Mouse (Mus musculus): Measurements from ENCODE around the gene Zbtb16. TPM values are rescaled to one million over a fixed set of nuclear protein-coding genes. Genes with fewer than 3 reads are reported as not detected.

The Zbtb16 gene
- total and polyA plus RNA-seq, 3 experiments: 0.34 to 3.0 (median 0.90) TPM

GRCm38 (mm10) chr9:48821431-48821830, 14.6 kb downstream of the Zbtb16 start (continued):
- TF ChIP-seq POLR2AphosphoS2 (IDR thresholded peaks at IDR 0.05; ENCODE audit: low read depth, low read length) (no peak), TCF12 (IDR thresholded peaks at IDR 0.05; ENCODE audit: low read depth, low read length) (no peak), NRF1 (IDR thresholded peaks at IDR 0.05; ENCODE audit: low read depth, low read length) (0 out of 2 replicates have a peak, but pooled peaks have one; percentile 30), TBP (conservative IDR thresholded peaks at IDR 0.05; ENCODE audit: low read depth, low read length) (0 out of 2 replicates have a peak, but pooled peaks have one; percentile 46), RCOR1 (conservative IDR thresholded peaks at IDR 0.05; ENCODE audit: low read depth, low read length) (no peak), RAD21 (IDR thresholded peaks at IDR 0.05; ENCODE audit: low read depth, low read length) (no peak; the same call in 1 of the 2 replicates)

GRCm38 (mm10) chr9:48820791-48821190, 15.2 kb downstream of the Zbtb16 start:
- peak overlapping the region; percentile 52; the same call in 1 of the 2 replicates for H3K9ac ChIP-seq (ENCODE audit: insufficient read depth, low read depth)
- dilution Hi-C loops (cut with MboI; ENCODE audit: extremely low pct_ligation_motif_present, extremely low pct_unique_long_range_greater_than_20kb, low sequenced_read_pairs) (no loop called here), in situ Hi-C loops (cut with MboI; ENCODE audit: low pct_ligation_motif_present, low pct_unique_long_range_greater_than_20kb, low sequenced_read_pairs) (no loop called here)
- no peak overlapping the region for H3K4me3 ChIP-seq (replicated peaks in 1 of 3; ENCODE audit: low read depth in 2 of 3, low read length in 2 of 3, poor library complexity in 1 of 3)
- peak overlapping the region; percentile 67; the same call in 1 of the 2 replicates for H3K4me2 ChIP-seq (ENCODE audit: insufficient read depth, low read depth, poor library complexity, severe bottlenecking)
- H3K79me2 ChIP-seq (replicated peaks; ENCODE audit: control insufficient read depth, extremely low read depth, insufficient read depth, poor library complexity, severe bottlenecking): peaks cover 15% of the 10 kb centered on the region
- peaks cover 49 to 95% of the 10 kb centered on the region in 2 experiments for H3K4me1 ChIP-seq (ENCODE audit: control insufficient read depth in 1 of 2, insufficient read depth in 2 of 2)
- no peak for DNase-seq (ENCODE audit: extremely low read depth)
- no peaks in the 10 kb centered on the region for H3K36me3 ChIP-seq (replicated peaks in 1 of 2; ENCODE audit: control insufficient read depth in 1 of 2, insufficient read depth in 1 of 2, low read length in 1 of 2)
- no peaks in the 10 kb centered on the region for H3K9me3 ChIP-seq (replicated peaks; ENCODE audit: low read length)
- H3K27me3 ChIP-seq (replicated peaks): no peaks in the 10 kb centered on the region
- H3K27ac ChIP-seq (ENCODE audit: insufficient read depth, low read depth): no peak overlapping the region
- TF ChIP-seq ZC3H11A (IDR thresholded peaks at IDR 0.05; ENCODE audit: low read depth, low read length): no peak
- TF ChIP-seq MAZ (IDR thresholded peaks at IDR 0.05; ENCODE audit: low read depth, low read length): no peak
- no peak for TF ChIP-seq ZMIZ1 (IDR thresholded peaks at IDR 0.05; ENCODE audit: low read depth, low read length)

- TF ChIP-seq ZNF384 (IDR thresholded peaks at IDR 0.05; ENCODE audit: low read depth, low read length) (no peak), JUN (IDR thresholded peaks at IDR 0.05; ENCODE audit: insufficient read depth, low read depth, low read length) (no peak), BHLHE40 (IDR thresholded peaks at IDR 0.05; ENCODE audit: low read depth, low read length) (no peak), SIN3A (IDR thresholded peaks at IDR 0.05; ENCODE audit: low read length) (no peak), EP300 (IDR thresholded peaks at IDR 0.05; ENCODE audit: low read length) (no peak), NRF1 (IDR thresholded peaks at IDR 0.05; ENCODE audit: low read depth, low read length) (no peak), CTCF (conservative IDR thresholded peaks at IDR 0.05 in 1 of 2, IDR thresholded peaks at IDR 0.05 in 1 of 2; ENCODE audit: low read depth in 2 of 2, low read length in 2 of 2) (no peak), TCF12 (IDR thresholded peaks at IDR 0.05; ENCODE audit: low read depth, low read length) (no peak), MAFK (IDR thresholded peaks at IDR 0.05; ENCODE audit: insufficient replicate concordance, low read length) (no peak), IRF4 (IDR thresholded peaks at IDR 0.05; ENCODE audit: low read depth, low read length) (no peak), MXI1 (IDR thresholded peaks at IDR 0.05; ENCODE audit: low read depth, low read length) (no peak)
- H3K4me2 ChIP-seq (ENCODE audit: insufficient read depth, low read depth, poor library complexity, severe bottlenecking): no peak overlapping the region
- dilution Hi-C loops (cut with MboI; ENCODE audit: extremely low pct_ligation_motif_present, extremely low pct_unique_long_range_greater_than_20kb, low sequenced_read_pairs): no loop called here
- DNase-seq (ENCODE audit: extremely low read depth): no peak
- H3K36me3 ChIP-seq (replicated peaks in 1 of 2; ENCODE audit: control insufficient read depth in 1 of 2, insufficient read depth in 1 of 2, low read length in 1 of 2): no peaks in the 10 kb centered on the region
- in situ Hi-C loops (cut with MboI; ENCODE audit: low pct_ligation_motif_present, low pct_unique_long_range_greater_than_20kb, low sequenced_read_pairs): no loop called here
- peaks cover 18% of the 10 kb centered on the region for H3K79me2 ChIP-seq (replicated peaks; ENCODE audit: control insufficient read depth, extremely low read depth, insufficient read depth, poor library complexity, severe bottlenecking)
- no peak overlapping the region for H3K9ac ChIP-seq (ENCODE audit: insufficient read depth, low read depth)
- peaks cover 48 to 88% of the 10 kb centered on the region in 2 experiments for H3K4me1 ChIP-seq (ENCODE audit: control insufficient read depth in 1 of 2, insufficient read depth in 2 of 2)
- no peaks in the 10 kb centered on the region for H3K9me3 ChIP-seq (replicated peaks; ENCODE audit: low read length)
- no peak overlapping the region for H3K27ac ChIP-seq (ENCODE audit: insufficient read depth, low read depth)
- H3K27me3 ChIP-seq (replicated peaks): no peaks in the 10 kb centered on the region
- no peak overlapping the region for H3K4me3 ChIP-seq (replicated peaks in 1 of 3; ENCODE audit: low read depth in 2 of 3, low read length in 2 of 3, poor library complexity in 1 of 3)
These were observed 16.3 kb downstream of the Zbtb16 start for GRCm38 (mm10) chr9:48819695-48820094.
